Mouse (Mus musculus) naive thymus-derived CD4-positive, alpha-beta T cell, adult 2 months (primary cell): Measurements from ENCODE around the gene Phactr1.
"Not testable (repeated sequence)": the region's sequence is repeated elsewhere in the genome, so short reads cannot be mapped to it uniquely, and the experiment has no call there.

Experiments
- DNase-seq: peaks from one replicate; pipeline ENCODE4 v3.0.0-alpha.2; 2011; ENCODE audit warnings: low read depth

The Phactr1 gene

DNA sequence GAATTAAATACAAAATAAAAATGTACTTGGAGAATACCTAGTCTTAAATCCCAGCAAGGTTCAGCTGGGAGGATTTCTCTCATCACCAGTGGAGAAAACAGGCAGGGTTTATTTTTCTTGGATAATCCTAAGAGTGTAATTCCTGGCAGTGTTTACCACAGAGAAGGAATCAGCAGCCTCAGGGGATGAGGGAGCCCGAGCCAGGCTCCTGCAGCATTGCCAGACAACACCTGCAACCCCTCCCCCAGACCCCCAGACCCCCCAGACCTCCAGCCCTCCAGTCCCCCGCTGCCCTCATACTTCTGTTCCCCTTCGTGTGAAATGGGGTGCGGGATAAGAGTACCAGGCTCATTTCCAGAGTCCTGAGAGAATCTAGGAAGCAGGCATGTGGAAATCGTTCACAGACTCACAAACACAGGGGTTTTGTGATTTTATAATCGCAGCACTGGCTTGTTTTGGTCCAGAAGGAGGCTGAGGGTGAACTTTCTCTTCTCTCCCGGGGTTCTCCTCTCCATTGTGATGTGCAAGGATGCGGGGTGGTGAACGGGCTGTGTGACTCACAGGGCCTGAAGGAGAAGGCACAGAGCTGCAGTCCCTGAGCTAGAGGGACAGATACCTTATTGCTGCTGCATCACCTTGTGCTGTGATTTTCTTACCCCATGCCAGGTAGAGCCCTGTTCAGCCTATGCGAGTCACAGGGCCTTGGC, 249.3 kb downstream of the Phactr1 start:
- DNase-seq: no peak

- no peak for DNase-seq
Measured at GRCm38 (mm10) chr13:42932046-42932445, 251.6 kb downstream of the Phactr1 start.

GRCm38 (mm10) chr13:42934538-42935126, 254.2 kb downstream of the Phactr1 start:
- no peak for DNase-seq

DNA sequence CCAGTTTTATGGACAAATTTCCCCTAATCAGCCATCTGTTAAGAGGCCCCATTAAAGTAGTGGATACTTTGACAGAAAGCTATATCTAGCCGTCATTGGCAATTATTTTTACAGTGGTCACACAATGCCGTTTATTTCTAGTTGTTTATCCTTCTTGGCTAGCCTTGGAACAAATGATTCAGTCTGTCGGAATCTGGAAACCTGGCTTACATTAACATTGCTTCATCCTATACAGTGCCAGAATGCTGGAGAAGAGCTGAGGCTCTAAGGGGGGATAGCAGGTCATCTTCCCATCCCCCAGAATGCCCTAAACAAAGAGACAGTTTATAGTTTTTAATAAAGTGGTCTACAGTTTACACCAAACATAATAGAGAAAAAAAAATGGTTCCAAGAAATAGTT, 257.4 kb downstream of the Phactr1 start:
- DNase-seq: no peak

DNA sequence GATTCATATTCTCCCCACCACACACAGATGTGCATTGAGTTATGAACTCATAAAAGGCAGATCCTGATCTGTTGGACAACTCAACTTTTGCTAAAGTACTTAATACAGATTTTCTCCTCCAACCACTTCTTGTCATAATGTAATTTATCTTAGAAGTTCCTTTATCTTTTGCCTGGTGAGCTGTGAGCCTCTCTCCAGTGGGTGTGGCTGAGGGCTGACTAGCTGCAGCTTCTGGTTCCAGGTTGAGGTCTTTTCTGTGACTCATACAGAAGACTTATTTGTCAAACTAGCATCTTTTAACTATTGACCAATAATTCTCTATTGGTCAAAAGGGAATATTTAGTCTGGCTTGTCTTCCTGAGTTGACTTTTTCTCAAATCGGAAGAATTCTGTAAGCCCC, 257.9 kb downstream of the Phactr1 start:
- no peak for DNase-seq

- DNase-seq: no peak
Measured at GRCm38 (mm10) chr13:42940271-42940670, 259.8 kb downstream of the Phactr1 start.

- DNase-seq: no peak
Measured at GRCm38 (mm10) chr13:42944106-42944505, 263.7 kb downstream of the Phactr1 start.

DNA sequence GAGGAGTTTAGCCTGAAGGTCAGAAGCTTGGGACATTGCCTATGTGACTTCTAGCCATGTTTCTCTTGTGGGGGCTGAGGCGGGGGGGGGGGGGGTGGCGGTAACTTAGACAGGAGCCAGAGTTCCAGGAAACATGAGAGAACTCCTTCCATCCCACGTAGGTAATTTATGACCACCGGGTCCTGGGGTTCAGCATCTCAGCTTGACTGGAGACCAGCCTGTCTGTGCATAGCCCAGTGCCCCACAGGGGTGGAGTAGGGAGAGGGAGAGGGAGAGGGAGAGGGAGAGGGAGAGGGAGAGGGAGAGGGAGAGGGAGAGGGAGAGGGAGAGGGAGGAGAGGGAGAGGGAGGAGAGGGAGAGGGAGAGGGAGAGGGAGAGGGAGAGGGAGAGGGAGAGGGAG, 264.8 kb downstream of the Phactr1 start:
- not testable (repeated sequence) for DNase-seq

GRCm38 (mm10) chr13:42948717-42949265, 268.4 kb downstream of the Phactr1 start:
- no peak for DNase-seq

GRCm38 (mm10) chr13:42949336-42949735, 268.9 kb downstream of the Phactr1 start:
- DNase-seq: no peak

GRCm38 (mm10) chr13:42950056-42950455, 269.6 kb downstream of the Phactr1 start:
- no peak for DNase-seq

GRCm38 (mm10) chr13:42952037-42952721, 271.8 kb downstream of the Phactr1 start:
- no peak for DNase-seq

DNA sequence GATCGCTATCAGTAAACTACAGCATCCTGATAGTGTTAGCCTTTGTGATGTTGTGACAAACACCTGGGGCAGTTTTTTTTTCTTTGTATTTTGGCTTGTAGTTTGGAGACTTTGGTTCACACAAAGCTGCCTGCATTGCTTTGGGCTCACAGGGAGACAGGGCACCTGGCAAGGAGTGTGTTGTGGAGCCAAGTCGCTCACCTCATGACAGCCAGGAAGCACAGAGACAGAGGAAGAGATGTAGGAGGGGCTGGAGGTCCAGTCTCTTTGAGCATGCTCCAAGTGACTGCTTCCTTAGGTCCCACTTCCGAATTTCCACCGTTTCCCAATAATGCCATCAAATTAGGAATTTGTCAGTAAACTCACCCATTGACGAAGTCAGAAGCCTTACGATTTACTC, 272.6 kb downstream of the Phactr1 start:
- no peak for DNase-seq

DNA sequence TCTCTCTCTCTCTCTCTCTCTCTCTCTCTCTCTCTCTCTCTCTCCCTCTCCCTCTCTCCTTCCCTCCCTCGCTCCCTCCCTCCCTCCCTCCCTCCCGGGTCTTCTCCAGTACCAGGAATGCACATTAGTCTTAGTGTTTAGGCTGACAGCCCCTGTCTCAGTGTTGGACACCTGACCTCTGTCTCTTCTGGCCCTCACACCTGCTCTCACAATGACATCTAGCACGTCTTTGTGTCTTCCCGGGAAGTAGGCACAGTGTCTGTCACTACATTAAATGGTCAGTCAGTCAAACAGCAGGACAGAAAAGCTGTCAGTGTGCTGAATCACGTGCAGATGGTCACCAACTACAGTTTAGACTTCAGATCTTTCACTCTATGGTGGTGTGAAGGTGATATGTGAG, 273.7 kb downstream of the Phactr1 start:
- DNase-seq: no peak

DNA sequence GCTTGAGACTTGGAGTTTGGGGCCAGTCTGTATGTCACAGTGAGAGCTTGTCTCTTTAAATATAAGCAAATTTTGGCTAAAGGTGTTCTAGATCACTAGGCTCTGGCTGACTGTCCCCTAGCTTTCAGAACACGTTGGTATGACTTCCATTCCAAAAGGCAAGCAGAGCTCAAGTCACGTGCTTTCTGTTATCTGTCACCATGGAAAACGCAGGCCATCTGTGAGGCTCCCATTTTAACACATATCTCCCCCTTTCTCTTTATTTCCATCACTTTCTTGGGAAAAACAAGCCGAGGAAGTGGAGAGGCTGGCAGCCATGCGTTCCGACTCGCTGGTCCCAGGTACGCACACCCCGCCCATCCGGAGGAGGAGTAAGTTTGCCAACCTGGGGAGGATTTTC, 275.9 kb downstream of the Phactr1 start:
- no peak for DNase-seq

DNA sequence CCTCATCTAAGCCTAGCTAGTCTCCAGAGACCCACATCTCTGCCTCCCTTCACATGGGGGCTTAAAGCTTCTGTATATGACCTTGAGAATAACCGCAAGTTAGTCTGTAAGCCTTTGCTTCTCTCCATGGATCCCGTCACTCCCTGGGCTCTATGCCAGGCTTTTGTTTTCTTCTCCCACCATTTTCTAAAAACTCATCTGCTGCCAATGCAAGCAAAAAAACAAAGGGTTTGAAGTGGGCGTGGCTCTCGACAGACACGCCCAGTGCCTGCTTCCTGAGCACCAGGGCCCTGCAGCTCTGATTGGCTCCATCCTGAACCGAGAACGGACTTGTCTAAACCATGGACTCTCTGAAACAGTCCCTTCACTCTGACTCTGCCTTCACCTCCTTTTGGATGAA, 277.4 kb downstream of the Phactr1 start:
- no peak for DNase-seq

GRCm38 (mm10) chr13:42958867-42959266, 278.4 kb downstream of the Phactr1 start:
- DNase-seq: no peak

- no peak for DNase-seq
Measured at GRCm38 (mm10) chr13:42961561-42961960, 281.1 kb downstream of the Phactr1 start.

- DNase-seq: no peak
Measured at GRCm38 (mm10) chr13:42968537-42968936, 288.1 kb downstream of the Phactr1 start.

GRCm38 (mm10) chr13:42973561-42973960, 293.1 kb downstream of the Phactr1 start:
- no peak for DNase-seq

DNA sequence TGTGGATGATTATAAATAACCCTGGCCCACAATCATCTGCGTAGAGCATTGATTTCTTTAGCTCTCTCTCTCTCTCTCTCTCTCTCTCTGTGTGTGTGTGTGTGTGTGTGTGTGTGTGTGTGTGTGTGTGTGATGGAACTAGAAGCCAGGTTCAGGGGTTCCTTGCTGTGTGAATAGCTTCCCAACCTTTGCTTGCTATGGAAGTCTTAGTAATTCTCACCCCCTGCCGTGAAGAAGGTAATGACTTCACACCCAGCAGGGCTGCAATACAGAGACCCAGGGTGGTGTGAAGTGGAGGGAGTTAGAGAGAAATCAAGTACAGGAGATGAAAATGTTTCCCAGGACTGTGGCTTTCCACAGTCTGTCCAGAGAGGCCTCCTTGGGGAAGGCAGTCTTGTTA, 293.5 kb downstream of the Phactr1 start:
- no peak for DNase-seq

DNA sequence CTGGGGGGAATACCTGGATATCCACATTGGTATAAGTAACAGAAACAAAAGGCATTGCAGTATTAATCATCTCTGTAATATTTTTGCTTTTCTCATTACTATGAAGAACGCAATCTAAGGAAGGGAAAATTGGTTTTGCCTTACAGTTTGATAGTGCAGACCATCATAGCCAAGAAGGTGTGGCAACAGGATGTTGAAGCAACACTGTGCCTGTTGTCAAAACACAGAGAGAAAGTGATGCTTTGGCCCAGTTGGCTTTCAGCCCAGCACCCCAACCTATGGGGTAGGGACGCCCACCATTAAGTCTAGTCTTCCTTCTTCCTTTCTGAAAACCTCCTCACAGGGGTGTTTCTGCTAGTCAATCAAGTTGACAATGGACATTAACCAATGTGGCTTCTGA, 294.1 kb downstream of the Phactr1 start:
- no peak for DNase-seq

DNA sequence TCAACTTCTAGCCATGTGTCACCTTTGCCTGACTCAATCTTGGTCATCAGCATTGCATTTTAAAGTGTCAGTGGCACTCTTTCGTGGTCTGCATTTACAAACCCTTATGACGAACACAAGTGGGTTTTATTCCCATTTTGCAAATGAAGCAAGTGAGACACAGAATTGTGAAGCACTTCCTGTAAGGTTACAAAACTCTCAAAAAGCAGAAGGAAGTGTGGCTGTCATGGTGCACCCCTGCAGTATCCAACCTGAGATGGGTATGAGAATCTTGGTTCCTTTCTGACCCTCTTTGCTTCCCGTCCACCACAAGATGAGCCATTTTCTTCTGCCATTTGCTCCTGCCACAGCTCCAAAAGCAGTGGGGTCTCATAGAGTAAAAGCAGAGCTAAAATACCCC, 295.7 kb downstream of the Phactr1 start:
- DNase-seq: no peak
